Mouse (Mus musculus) stomach, postnatal 0 days (tissue): ENCODE measurements at regions not wholly inside any gene's neighbourhood (a gene's known extent, or its start where the extent isn't known, plus 50 kb on each side); places are given as distances from the start of the nearest gene placed in this dataset.

Source experiments
- ATAC-seq: fragments of 200-750 bp; cut with Nextera tagmentation; 2 replicates; pipeline ENCODE4 v1.8.0; 2017; ENCODE audit not compliant: low FRiP score, low TSS enrichment
- DNase-seq: peaks from one replicate; pipeline ENCODE4 v3.0.0-alpha.2; 2016; ENCODE audit warnings: low spot score
- H3K27ac ChIP-seq: fragments of 300-500 bp; sonication (generic); replicated peaks from 2 replicates; pipeline ENCODE4 v1.5.1; 2014; ENCODE audit warnings: mild to moderate bottlenecking, control low read depth
- H3K27me3 ChIP-seq: fragments of 300-500 bp; sonication (generic); 2 replicates; pipeline ENCODE4 v1.6.1; 2014; ENCODE audit warnings: low read length; ENCODE audit not compliant: control insufficient read depth, insufficient read depth
- H3K36me3 ChIP-seq: fragments of 300-500 bp; sonication (generic); 2 replicates; pipeline ENCODE4 v1.6.1; 2014; ENCODE audit warnings: low read length, mixed read lengths; ENCODE audit not compliant: control insufficient read depth, insufficient read depth
- H3K4me1 ChIP-seq: fragments of 300-500 bp; sonication (generic); replicated peaks from 2 replicates; pipeline ENCODE4 v1.6.1; 2014; ENCODE audit warnings: antibody characterized with exemption; ENCODE audit not compliant: control insufficient read depth, insufficient read depth
- H3K4me2 ChIP-seq: fragments of 300-500 bp; sonication (generic); replicated peaks from 2 replicates; pipeline ENCODE4 v1.6.1; 2014; ENCODE audit warnings: low read depth, mild to moderate bottlenecking, control low read depth, moderate library complexity
- H3K4me3 ChIP-seq: fragments of 300-500 bp; sonication (generic); 2 replicates; pipeline ENCODE4 v1.5.1; 2014; ENCODE audit warnings: low read depth, low read length, control low read depth
- H3K9ac ChIP-seq: fragments of 300-500 bp; sonication (generic); 2 replicates; pipeline ENCODE4 v1.6.1; 2014; ENCODE audit warnings: mild to moderate bottlenecking, low read length, control low read depth, mixed read lengths
- H3K9me3 ChIP-seq: fragments of 300-500 bp; sonication (generic); 2 replicates; pipeline ENCODE4 v1.6.1; 2016; ENCODE audit warnings: low read length; ENCODE audit not compliant: control insufficient read depth
- CTCF ChIP-seq: IDR thresholded peaks from 2 replicates; pipeline ENCODE4 v1.5.1; 2016; ENCODE audit warnings: antibody characterized with exemption, low read depth, mild to moderate bottlenecking, moderate library complexity
- EP300 ChIP-seq: optimal IDR thresholded peaks from 2 replicates; pipeline ENCODE3; 2016; ENCODE audit warnings: antibody characterized with exemption
- WGBS: fragments of 180-500 bp; shearing (Covaris S2); extraction: QIAGEN DNeasy Blood & Tissue Kit; methylation state at CpG from one replicate; pipeline ENCODE4 v1.1.7; 2014; 5-methylcytosine and 5-hydroxymethylcytosine counted together

DNA sequence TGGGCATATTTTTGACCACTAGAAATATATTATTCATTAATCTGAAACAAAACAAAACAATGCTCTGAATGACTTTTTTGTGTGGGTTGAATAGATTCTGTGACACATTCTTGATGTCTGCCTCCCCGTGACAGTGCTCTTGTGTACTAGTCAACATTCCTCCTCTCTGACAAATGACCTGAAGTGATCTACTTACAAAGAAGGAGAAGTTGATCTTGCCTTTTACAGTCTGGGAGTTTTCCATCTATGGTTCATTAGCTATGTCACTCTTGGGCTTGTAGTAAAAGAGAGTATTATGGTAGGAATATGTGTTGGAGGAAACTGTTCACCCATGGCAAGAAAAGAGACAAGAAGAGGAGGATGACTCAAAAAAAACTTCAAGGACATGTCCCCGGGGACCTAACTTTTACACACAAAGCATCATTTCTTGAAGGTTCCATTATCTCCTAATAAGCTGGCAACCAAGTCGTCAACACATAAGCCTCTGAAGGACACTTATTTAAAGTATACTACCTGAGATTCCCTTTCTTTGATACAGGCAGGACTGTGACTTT lies 217.9 kb downstream of the Gm21750 start:
- Histone ChIP-seq H3K27ac (no peak overlapping the region), H3K4me3 (no peak overlapping the region), H3K4me1 (no peaks in the 10 kb centered on the region), H3K4me2 (no peak overlapping the region), H3K36me3 (no peaks in the 10 kb centered on the region), H3K27me3 (no peaks in the 10 kb centered on the region), H3K9ac (no peak overlapping the region), H3K9me3 (no peaks in the 10 kb centered on the region)
- ATAC-seq (no peak), DNase-seq (no peak)
- WGBS = 73% methylated on average over 3 of the region's 3 CpGs
- no peak for TF ChIP-seq CTCF

DNA sequence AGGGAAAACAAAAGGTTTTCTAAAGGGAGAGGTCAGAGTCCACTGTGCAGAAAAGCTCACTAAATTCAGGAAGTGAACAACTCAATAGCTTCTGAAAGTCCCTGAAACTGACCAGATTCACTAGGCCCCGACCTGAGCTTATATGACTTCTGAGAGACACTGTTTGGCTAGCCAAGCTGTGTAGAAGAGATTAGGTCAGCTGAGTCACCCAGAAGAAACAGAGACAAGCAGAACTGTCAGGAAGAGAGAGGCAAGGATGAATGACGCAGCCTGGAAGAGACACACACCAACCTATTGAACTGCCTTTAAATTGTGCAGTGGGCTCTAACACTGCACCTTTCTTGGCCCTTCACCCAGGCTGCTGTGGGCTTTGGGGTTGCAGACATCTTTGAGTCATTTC lies 230.4 kb downstream of the Gm21750 start:
- WGBS = 62% methylated on average over 2 of the region's 2 CpGs
- no peak overlapping the region for H3K4me3 ChIP-seq
- H3K9ac ChIP-seq = no peak overlapping the region
- no peak overlapping the region for H3K27ac ChIP-seq
- no peak for DNase-seq
- H3K27me3 ChIP-seq = no peaks in the 10 kb centered on the region
- no peak for ATAC-seq
- no peak for TF ChIP-seq CTCF
- TF ChIP-seq EP300 = no peak
- no peaks in the 10 kb centered on the region for H3K4me1 ChIP-seq
- no peak overlapping the region for H3K4me2 ChIP-seq
- H3K9me3 ChIP-seq = no peaks in the 10 kb centered on the region
- no peaks in the 10 kb centered on the region for H3K36me3 ChIP-seq

DNA sequence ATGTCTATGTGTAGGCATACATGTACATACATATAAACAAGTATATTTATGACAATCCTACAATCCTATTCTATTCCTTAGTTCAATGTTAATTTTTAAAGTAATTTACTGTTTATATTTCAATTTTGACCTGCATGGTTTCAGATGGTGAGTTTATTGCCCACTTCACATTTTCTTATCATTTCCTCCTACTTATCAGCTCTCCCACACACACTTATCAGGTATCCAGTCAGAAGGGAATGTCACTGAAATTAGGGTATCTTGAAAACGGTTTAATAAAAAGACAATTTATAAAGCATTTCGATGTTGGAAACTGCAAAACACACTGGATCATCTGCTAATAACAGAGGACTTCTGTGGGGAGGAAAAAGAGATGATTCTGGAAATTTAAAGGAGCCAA lies 233.8 kb downstream of the Gm21750 start:
- Histone ChIP-seq H3K36me3 (no peaks in the 10 kb centered on the region), H3K4me2 (no peak overlapping the region), H3K27me3 (no peaks in the 10 kb centered on the region), H3K4me3 (no peak overlapping the region), H3K27ac (no peak overlapping the region), H3K9me3 (no peaks in the 10 kb centered on the region), H3K9ac (no peak overlapping the region), H3K4me1 (no peaks in the 10 kb centered on the region)
- 49% methylated on average over 2 of the region's 2 CpGs for WGBS
- no peak for TF ChIP-seq CTCF
- no peak for TF ChIP-seq EP300
- no peak for ATAC-seq
- DNase-seq = no peak

DNA sequence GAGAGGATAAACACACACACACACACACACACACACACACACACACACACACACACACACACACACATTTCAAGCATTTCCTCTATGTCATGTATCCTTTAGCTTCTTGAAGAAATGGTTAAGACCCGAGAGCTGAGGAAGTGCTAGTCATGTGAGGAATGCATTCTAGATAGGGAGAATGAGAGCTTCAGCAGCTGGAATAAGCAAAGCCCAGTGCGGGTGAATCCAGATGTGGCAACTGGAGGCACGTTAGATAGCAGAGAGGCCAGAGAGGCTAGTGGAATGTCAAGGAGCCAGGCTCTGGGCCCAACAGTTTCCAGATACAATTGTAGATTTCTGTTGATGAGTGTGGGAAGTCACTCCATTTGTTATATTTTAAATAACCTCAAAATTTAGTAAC lies 234.2 kb downstream of the Gm21750 start:
- no peaks in the 10 kb centered on the region for H3K9me3 ChIP-seq
- no peak for TF ChIP-seq EP300
- TF ChIP-seq CTCF = no peak
- no peak overlapping the region for H3K9ac ChIP-seq
- H3K4me2 ChIP-seq = no peak overlapping the region
- no peak overlapping the region for H3K27ac ChIP-seq
- H3K4me1 ChIP-seq = no peaks in the 10 kb centered on the region
- DNase-seq (no peak), ATAC-seq (no peak)
- no peaks in the 10 kb centered on the region for H3K36me3 ChIP-seq
- H3K27me3 ChIP-seq = no peaks in the 10 kb centered on the region
- H3K4me3 ChIP-seq = no peak overlapping the region
- WGBS = 54% methylated on average over 3 of the region's 3 CpGs

DNA sequence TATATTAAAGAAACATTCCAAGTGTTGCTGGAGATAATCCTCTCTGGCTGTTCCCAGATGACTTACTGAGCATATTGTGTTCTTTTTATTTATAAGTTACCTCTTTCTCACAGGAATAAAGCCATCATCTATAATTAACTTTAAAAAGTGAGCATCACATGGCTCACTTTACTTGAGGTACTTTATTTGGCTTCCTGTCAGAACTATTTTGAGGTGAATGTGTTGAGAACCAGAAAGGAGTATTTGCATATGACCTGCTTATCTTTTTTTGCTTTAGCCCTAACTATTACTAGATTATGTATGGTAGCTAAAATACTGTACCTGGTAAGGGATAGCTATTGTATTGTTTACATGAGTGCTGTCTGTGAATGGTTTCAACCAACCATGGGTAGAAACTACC lies 238.1 kb downstream of the Gm21750 start:
- DNase-seq (no peak), ATAC-seq (no peak)
- Histone ChIP-seq H3K27ac (no peak overlapping the region), H3K4me2 (no peak overlapping the region), H3K27me3 (no peaks in the 10 kb centered on the region), H3K9ac (no peak overlapping the region), H3K36me3 (no peaks in the 10 kb centered on the region), H3K4me3 (no peak overlapping the region), H3K4me1 (no peaks in the 10 kb centered on the region), H3K9me3 (no peaks in the 10 kb centered on the region)
- no peak for TF ChIP-seq EP300
- no peak for TF ChIP-seq CTCF

DNA sequence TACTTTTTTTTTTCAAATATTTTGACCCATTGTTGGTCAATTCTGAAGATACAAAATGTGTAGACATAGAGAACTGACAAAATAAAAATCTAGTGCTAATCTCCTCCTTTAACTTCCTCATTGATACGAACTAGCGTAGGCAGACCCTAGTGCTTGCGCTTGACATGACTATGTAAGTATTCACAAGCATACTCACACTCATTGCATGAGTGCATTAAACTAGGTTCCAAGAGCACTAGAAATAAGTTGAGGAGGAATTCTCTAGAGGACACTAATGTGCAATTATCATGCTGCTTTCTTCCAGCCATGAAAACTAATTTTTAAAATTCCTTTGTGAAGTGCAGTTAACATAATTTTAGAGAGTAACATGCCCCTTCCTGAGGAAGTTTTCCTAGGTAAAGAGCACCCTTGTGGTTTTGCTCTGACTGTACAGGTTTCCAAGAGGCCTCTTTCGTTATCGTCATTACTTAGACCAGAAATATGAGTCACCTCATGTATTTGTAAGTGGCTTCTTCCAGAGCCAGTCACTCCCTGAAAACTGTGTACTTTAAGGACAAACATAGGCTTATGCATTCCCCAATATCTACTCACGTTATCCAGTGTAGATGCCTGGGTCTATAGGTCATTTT lies 241.2 kb downstream of the Gm21750 start:
- Histone ChIP-seq H3K4me1 (no peaks in the 10 kb centered on the region), H3K27me3 (no peaks in the 10 kb centered on the region), H3K4me2 (no peak overlapping the region), H3K4me3 (no peak overlapping the region), H3K9ac (no peak overlapping the region), H3K27ac (no peak overlapping the region), H3K9me3 (no peaks in the 10 kb centered on the region), H3K36me3 (no peaks in the 10 kb centered on the region)
- DNase-seq (no peak), ATAC-seq (no peak)
- 77% methylated on average over 6 of the region's 6 CpGs for WGBS
- TF ChIP-seq CTCF (no peak), EP300 (no peak)
